Mouse (Mus musculus): Measurements from ENCODE around the gene Numb.

DNA sequence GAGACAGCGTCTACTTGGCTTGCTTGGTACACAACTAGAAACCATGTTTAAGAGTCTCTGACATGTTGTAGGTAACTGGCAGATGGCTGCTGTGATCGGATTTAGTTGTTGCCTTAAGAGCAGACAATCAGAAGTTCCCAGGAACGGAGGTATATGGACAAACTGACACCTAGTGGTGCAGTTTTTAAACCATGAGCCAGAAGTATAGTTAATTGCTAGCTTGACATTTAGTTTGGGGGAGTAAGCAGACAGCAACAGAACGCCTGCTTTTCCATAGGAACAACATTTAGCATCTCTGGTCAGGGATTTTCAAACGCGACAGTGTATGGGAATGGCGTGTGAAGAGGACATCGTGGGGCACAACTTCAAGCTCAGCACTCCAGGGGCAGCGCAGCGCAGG is 15.9 kb upstream of the Numb start:
- TF ChIP-seq CTCF (IDR thresholded peaks at IDR 0.05; ENCODE audit: insufficient read depth, low read length): no peak
- no peak for TF ChIP-seq POLR2A (IDR thresholded peaks at IDR 0.05; ENCODE audit: borderline replicate concordance, extremely low read depth, low read depth, low read length)
